Mouse (Mus musculus): ENCODE data around the gene Ctnna2. TPM values are rescaled to one million over a fixed set of nuclear protein-coding genes. Genes with fewer than 3 reads are reported as not detected.

The Ctnna2 gene
- polyA plus RNA-seq, 1 experiment, result not detected

DNA sequence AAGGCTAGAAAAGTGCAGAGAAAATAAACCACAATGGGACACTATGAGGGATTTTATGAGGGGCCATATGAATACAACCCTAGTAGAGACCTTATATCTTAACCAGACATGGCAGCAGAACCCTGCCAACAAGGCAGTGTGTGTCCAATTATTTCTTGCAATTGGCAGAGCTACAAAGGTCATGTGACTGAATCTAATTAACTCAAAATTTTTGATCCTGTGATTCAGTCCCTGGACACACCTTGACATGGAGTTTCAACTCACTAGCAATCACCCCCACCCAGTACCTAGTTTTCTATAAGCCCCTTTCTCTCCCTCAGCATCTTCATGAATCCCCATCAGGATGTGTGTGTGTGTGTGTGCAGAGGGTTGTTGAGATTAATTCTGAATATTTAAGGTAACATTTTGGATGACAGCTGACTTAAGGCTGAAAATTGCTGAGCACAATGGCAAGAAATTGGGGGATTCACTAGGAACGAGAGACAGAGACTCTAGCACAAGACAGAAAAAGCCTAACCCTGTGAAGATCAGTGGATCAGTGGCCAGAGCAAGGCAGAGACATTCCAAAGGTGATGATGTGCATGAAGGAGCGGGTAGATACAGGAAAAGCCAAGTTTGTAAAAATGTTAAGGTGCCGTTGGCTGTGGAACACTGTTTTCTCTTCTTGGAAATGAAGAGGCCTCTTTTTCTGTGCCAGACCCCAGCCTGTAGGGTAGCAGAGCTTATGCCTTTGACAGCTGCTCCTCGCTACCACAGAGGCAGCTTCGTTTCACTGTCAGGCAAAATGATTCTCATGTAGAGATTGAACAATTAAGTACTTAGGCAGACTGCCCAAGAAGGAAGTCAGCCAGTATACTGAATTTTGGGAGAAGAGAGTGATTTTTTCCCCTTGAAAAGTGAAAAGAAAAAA, 255.2 kb downstream of the Ctnna2 start:
- no peak overlapping the region for H3K4me2 ChIP-seq (ENCODE audit: low read depth)
- no peak overlapping the region for H3ac ChIP-seq (ENCODE audit: control insufficient read depth, insufficient read length)
- no peaks in the 10 kb centered on the region for H3K27me3 ChIP-seq (ENCODE audit: control insufficient read depth, insufficient read depth, insufficient read length)
- no peaks in the 10 kb centered on the region for H3K36me3 ChIP-seq (ENCODE audit: control insufficient read depth, insufficient read depth)
- no peak overlapping the region for H3K4me3 ChIP-seq
- H3K79me2 ChIP-seq (ENCODE audit: control insufficient read depth, insufficient read depth), result no peaks in the 10 kb centered on the region
- TF ChIP-seq REST (IDR thresholded peaks at IDR 0.05; ENCODE audit: insufficient read depth, insufficient read length) (no peak), CEBPB (IDR thresholded peaks at IDR 0.05; ENCODE audit: insufficient read depth, poor library complexity, severe bottlenecking) (no peak), SRF (IDR thresholded peaks at IDR 0.05; ENCODE audit: control insufficient read depth, insufficient read length, low read depth) (no peak), POLR2AphosphoS2 (IDR thresholded peaks at IDR 0.05; ENCODE audit: insufficient read length, low read depth) (no peak), MAX (IDR thresholded peaks at IDR 0.05; ENCODE audit: low read depth) (no peak)

DNA sequence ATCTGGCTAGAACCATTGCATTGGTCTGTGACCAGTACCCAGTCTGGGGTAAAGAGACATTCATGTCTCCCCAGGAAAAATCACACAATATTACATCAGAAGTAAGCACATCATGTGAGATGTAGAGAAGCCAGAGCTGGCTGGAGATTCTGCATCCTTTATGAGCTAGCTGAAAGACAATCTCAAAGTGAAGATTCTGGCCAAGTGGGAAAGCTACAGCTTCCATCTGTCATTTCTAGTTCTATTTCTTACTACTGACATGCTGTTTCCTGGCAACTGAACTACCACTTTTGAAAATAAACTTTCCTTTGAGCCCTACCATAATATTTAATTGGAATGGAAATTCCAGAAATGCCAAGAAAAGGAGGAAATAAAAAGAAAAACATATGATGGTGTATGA, 285.4 kb downstream of the Ctnna2 start:
- Histone ChIP-seq H3K79me2 (ENCODE audit: control insufficient read depth, insufficient read depth) (no peaks in the 10 kb centered on the region), H3K4me2 (ENCODE audit: low read depth) (no peak overlapping the region), H3K36me3 (ENCODE audit: control insufficient read depth, insufficient read depth) (no peaks in the 10 kb centered on the region), H3K27me3 (ENCODE audit: control insufficient read depth, insufficient read depth, insufficient read length) (no peaks in the 10 kb centered on the region), H3ac (ENCODE audit: control insufficient read depth, insufficient read length) (no peak overlapping the region), H3K4me3 (no peak overlapping the region)
- no peak for TF ChIP-seq TCF3 (IDR thresholded peaks at IDR 0.05; ENCODE audit: insufficient read length, low read depth)
- no peak for TF ChIP-seq USF1 (IDR thresholded peaks at IDR 0.05; ENCODE audit: low read depth)
- TF ChIP-seq TCF12 (IDR thresholded peaks at IDR 0.05; ENCODE audit: insufficient read depth, poor library complexity, severe bottlenecking), result no peak
- TF ChIP-seq MYOG (IDR thresholded peaks at IDR 0.05; ENCODE audit: control insufficient read depth in 1 of 3, insufficient read depth in 1 of 3, insufficient read length in 2 of 3, low read depth in 2 of 3), result no peak
- no peak for TF ChIP-seq MAX (IDR thresholded peaks at IDR 0.05; ENCODE audit: low read depth)
- no peak for TF ChIP-seq POLR2A (IDR thresholded peaks at IDR 0.05; ENCODE audit: insufficient read length, low read depth)
- no peak for TF ChIP-seq E2F4 (IDR thresholded peaks at IDR 0.05; ENCODE audit: insufficient read depth)
- TF ChIP-seq CEBPB (IDR thresholded peaks at IDR 0.05; ENCODE audit: insufficient read depth, poor library complexity, severe bottlenecking), result no peak
- TF ChIP-seq REST (IDR thresholded peaks at IDR 0.05; ENCODE audit: insufficient read depth, insufficient read length), result no peak
- TF ChIP-seq POLR2AphosphoS2 (IDR thresholded peaks at IDR 0.05; ENCODE audit: insufficient read length, low read depth), result no peak
- no peak for TF ChIP-seq SRF (IDR thresholded peaks at IDR 0.05; ENCODE audit: control insufficient read depth, insufficient read length, low read depth)
- TF ChIP-seq MYOD1 (IDR thresholded peaks at IDR 0.05; ENCODE audit: control insufficient read depth in 1 of 3, insufficient read length in 2 of 3, low read depth in 2 of 3), result no peak

DNA sequence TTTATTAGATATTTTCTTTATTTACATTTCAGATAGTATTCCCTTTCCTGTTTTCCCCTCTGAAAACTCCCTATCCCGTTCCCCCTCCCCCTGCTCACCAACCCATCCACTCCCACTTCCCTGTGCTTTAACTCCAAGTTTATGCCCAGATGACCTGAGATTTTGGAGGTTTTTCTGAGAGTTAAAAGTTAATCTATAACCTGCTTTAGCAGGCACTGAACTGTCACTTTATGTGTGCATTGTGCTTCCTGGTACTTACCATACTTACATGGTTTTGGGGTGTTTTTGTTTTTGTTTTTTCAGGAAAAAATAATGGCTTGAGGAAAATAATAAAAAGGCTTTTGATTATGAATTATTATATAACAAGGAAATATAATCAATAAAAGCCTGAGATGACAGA, 292.3 kb downstream of the Ctnna2 start:
- H3K27me3 ChIP-seq (ENCODE audit: control insufficient read depth, insufficient read depth, insufficient read length), result no peaks in the 10 kb centered on the region
- no peaks in the 10 kb centered on the region for H3K36me3 ChIP-seq (ENCODE audit: control insufficient read depth, insufficient read depth)
- H3ac ChIP-seq (ENCODE audit: control insufficient read depth, insufficient read length), result no peak overlapping the region
- H3K4me3 ChIP-seq, result no peak overlapping the region
- H3K4me2 ChIP-seq (ENCODE audit: low read depth), result no peak overlapping the region
- no peak for TF ChIP-seq MYOG (IDR thresholded peaks at IDR 0.05; ENCODE audit: control insufficient read depth in 1 of 3, insufficient read depth in 1 of 3, insufficient read length in 2 of 3, low read depth in 2 of 3)
- TF ChIP-seq E2F4 (IDR thresholded peaks at IDR 0.05; ENCODE audit: insufficient read depth), result no peak
- TF ChIP-seq SRF (IDR thresholded peaks at IDR 0.05; ENCODE audit: control insufficient read depth, insufficient read length, low read depth), result no peak
- TF ChIP-seq MAX (IDR thresholded peaks at IDR 0.05; ENCODE audit: low read depth), result no peak
- TF ChIP-seq TCF12 (IDR thresholded peaks at IDR 0.05; ENCODE audit: insufficient read depth, poor library complexity, severe bottlenecking), result no peak
- TF ChIP-seq MYOD1 (IDR thresholded peaks at IDR 0.05; ENCODE audit: control insufficient read depth in 1 of 3, insufficient read length in 2 of 3, low read depth in 2 of 3), result no peak
- no peak for TF ChIP-seq POLR2AphosphoS2 (IDR thresholded peaks at IDR 0.05; ENCODE audit: insufficient read length, low read depth)
- TF ChIP-seq CEBPB (IDR thresholded peaks at IDR 0.05; ENCODE audit: insufficient read depth, poor library complexity, severe bottlenecking), result no peak
- TF ChIP-seq TCF3 (IDR thresholded peaks at IDR 0.05; ENCODE audit: insufficient read length, low read depth), result no peak
- no peak for TF ChIP-seq POLR2A (IDR thresholded peaks at IDR 0.05; ENCODE audit: insufficient read length, low read depth)
- TF ChIP-seq USF1 (IDR thresholded peaks at IDR 0.05; ENCODE audit: low read depth), result no peak
- no peak for TF ChIP-seq REST (IDR thresholded peaks at IDR 0.05; ENCODE audit: insufficient read depth, insufficient read length)
- H3K79me2 ChIP-seq (ENCODE audit: control insufficient read depth, insufficient read depth), result no peaks in the 10 kb centered on the region

DNA sequence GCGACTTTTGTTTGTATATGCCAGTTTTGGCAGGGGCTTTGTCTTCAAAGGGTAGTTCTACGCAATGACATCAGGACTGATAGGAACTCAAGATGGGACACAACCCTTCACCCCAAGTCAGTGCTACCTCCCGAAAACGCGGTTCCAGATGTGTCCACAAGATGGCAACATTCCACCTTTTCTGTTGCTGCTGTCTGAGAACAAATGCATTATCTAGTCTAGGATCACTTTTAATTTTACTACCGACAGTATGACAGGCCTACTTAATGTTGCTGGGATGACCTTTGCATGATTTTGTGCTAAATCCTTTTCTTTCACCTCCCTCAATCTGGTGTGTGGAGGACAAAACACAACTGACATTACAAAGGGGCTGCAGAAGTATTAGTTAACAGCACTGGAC, 329.4 kb downstream of the Ctnna2 start:
- TF ChIP-seq USF1 (IDR thresholded peaks at IDR 0.05; ENCODE audit: low read depth) (no peak), MYOD1 (IDR thresholded peaks at IDR 0.05; ENCODE audit: control insufficient read depth in 1 of 3, insufficient read length in 2 of 3, low read depth in 2 of 3) (no peak), POLR2AphosphoS2 (IDR thresholded peaks at IDR 0.05; ENCODE audit: insufficient read length, low read depth) (no peak), MYOG (IDR thresholded peaks at IDR 0.05; ENCODE audit: control insufficient read depth in 1 of 3, insufficient read depth in 1 of 3, insufficient read length in 2 of 3, low read depth in 2 of 3) (no peak), TCF12 (IDR thresholded peaks at IDR 0.05; ENCODE audit: insufficient read depth, poor library complexity, severe bottlenecking) (no peak), REST (IDR thresholded peaks at IDR 0.05; ENCODE audit: insufficient read depth, insufficient read length) (no peak), E2F4 (IDR thresholded peaks at IDR 0.05; ENCODE audit: insufficient read depth) (no peak), TCF3 (IDR thresholded peaks at IDR 0.05; ENCODE audit: insufficient read length, low read depth) (no peak), SRF (IDR thresholded peaks at IDR 0.05; ENCODE audit: control insufficient read depth, insufficient read length, low read depth) (no peak), CEBPB (IDR thresholded peaks at IDR 0.05; ENCODE audit: insufficient read depth, poor library complexity, severe bottlenecking) (no peak)
- H3K27me3 ChIP-seq (ENCODE audit: control insufficient read depth, insufficient read depth, insufficient read length), result no peaks in the 10 kb centered on the region
- no peak overlapping the region for H3K4me3 ChIP-seq

More for the DNA sequence above, 329.4 kb downstream of the Ctnna2 start:
- no peak overlapping the region for H3K4me2 ChIP-seq (ENCODE audit: low read depth)
- H3K79me2 ChIP-seq (ENCODE audit: control insufficient read depth, insufficient read depth), result no peaks in the 10 kb centered on the region
- H3ac ChIP-seq (ENCODE audit: control insufficient read depth, insufficient read length), result no peak overlapping the region
- H3K36me3 ChIP-seq (ENCODE audit: control insufficient read depth, insufficient read depth), result no peaks in the 10 kb centered on the region
